Mouse (Mus musculus) embryonic facial prominence, embryonic 12.5 days (tissue): Measurements from ENCODE around the gene Tesc. TPM values are rescaled to one million over a fixed set of nuclear protein-coding genes. Genes with fewer than 3 reads are reported as not detected.

Source experiments
- ATAC-seq: fragments of 200-750 bp; cut with Nextera tagmentation; 2 replicates; pipeline ENCODE4 v1.8.0; 2017; ENCODE audit not compliant: insufficient number of reproducible peaks, insufficient read depth, low FRiP score, low TSS enrichment
- H3K27ac ChIP-seq: fragments of 300-500 bp; sonication (generic); 2 replicates; pipeline ENCODE4 v1.5.1; 2016; ENCODE audit warnings: mild to moderate bottlenecking
- H3K27me3 ChIP-seq: fragments of 300-500 bp; sonication (generic); 2 replicates; pipeline ENCODE4 v1.6.1; 2016; ENCODE audit warnings: mild to moderate bottlenecking, moderate library complexity
- H3K36me3 ChIP-seq: fragments of 300-500 bp; sonication (generic); 2 replicates; pipeline ENCODE4 v1.6.1; 2016; ENCODE audit warnings: mild to moderate bottlenecking
- H3K4me1 ChIP-seq: fragments of 300-500 bp; sonication (generic); 2 replicates; pipeline ENCODE4 v1.6.1; 2016
- H3K4me2 ChIP-seq: fragments of 300-500 bp; sonication (generic); replicated peaks from 2 replicates; pipeline ENCODE4 v1.6.1; 2016; ENCODE audit warnings: mild to moderate bottlenecking, moderate library complexity
- H3K4me3 ChIP-seq: fragments of 300-500 bp; sonication (generic); 2 replicates; pipeline ENCODE4 v1.5.1; 2016; ENCODE audit warnings: mild to moderate bottlenecking
- H3K9ac ChIP-seq: fragments of 300-500 bp; sonication (generic); 2 replicates; pipeline ENCODE4 v1.6.1; 2016; ENCODE audit warnings: mild to moderate bottlenecking, moderate library complexity
- H3K9me3 ChIP-seq: fragments of 300-500 bp; sonication (generic); 2 replicates; pipeline ENCODE4 v1.6.1; 2016; ENCODE audit warnings: mild to moderate bottlenecking, moderate library complexity
- WGBS: fragments of 180-500 bp; shearing (Covaris S2); methylation state at CpG from one replicate; pipeline ENCODE4 v1.1.7; 2016; 5-methylcytosine and 5-hydroxymethylcytosine counted together
- polyA plus RNA-seq: library from polyadenylated mRNA; unstranded; fragments of >200 nt; fragmentation: Nextera tagmentation; extraction: Ambion mirVana; gene quantifications from 2 replicates; pipeline ENCODE4 v1.2.1, GENCODE M21; 2016

Tesc gene
- 4.6 and 5.7 TPM in 2 replicates for polyA plus RNA-seq

GRCm38 (mm10) chr5:118027698-118028190 lies at the start of gene Tesc:
Gene Tesc, plus strand, starts transcription at chr5:118027743.
- Histone ChIP-seq H3K27ac (no peak within 1 kb of the TSS), H3K4me2 (peak within 1 kb of the TSS; percentile 100), H3K9ac (peak within 1 kb of the TSS; percentile 56), H3K4me1 (peaks cover 32% of the 10 kb centered on the region), H3K27me3 (peaks cover 67% of the 10 kb centered on the region), H3K4me3 (peak within 1 kb of the TSS; percentile 73), H3K36me3 (no peaks in the 10 kb centered on the region), H3K9me3 (no peaks in the 10 kb centered on the region)
- ATAC-seq: no peak
- WGBS: under 1% methylated on average over 58 of the region's 63 CpGs

GRCm38 (mm10) chr5:117978159-117978697 lies 49.3 kb upstream of the Tesc start:
- Histone ChIP-seq H3K4me3 (peak overlapping the region; percentile 98), H3K9me3 (no peaks in the 10 kb centered on the region), H3K4me2 (peak overlapping the region; percentile 72), H3K27me3 (no peaks in the 10 kb centered on the region), H3K27ac (0 out of 2 replicates have a peak overlapping the region, but pooled peaks have one; percentile 24), H3K36me3 (peaks cover 41% of the 10 kb centered on the region), H3K9ac (peak overlapping the region; percentile 94), H3K4me1 (peaks cover 19% of the 10 kb centered on the region; the same call in 1 of the 2 replicates)
- ATAC-seq: no peak
- WGBS: 54% methylated on average over 17 of the region's 17 CpGs

- H3K27ac ChIP-seq: no peak overlapping the region
- no peak for ATAC-seq
- H3K9me3 ChIP-seq: no peaks in the 10 kb centered on the region
- H3K36me3 ChIP-seq: peaks cover 49% of the 10 kb centered on the region
- H3K9ac ChIP-seq: no peak overlapping the region
- H3K27me3 ChIP-seq: no peaks in the 10 kb centered on the region
- H3K4me3 ChIP-seq: peak overlapping the region; percentile 98; the same call in 1 of the 2 replicates
- WGBS: 78% methylated on average over 5 of the region's 5 CpGs
- H3K4me1 ChIP-seq: peaks cover 19% of the 10 kb centered on the region; the same call in 1 of the 2 replicates
- no peak overlapping the region for H3K4me2 ChIP-seq
Measured at GRCm38 (mm10) chr5:117979082-117979481, 48.5 kb upstream of the Tesc start.

DNA sequence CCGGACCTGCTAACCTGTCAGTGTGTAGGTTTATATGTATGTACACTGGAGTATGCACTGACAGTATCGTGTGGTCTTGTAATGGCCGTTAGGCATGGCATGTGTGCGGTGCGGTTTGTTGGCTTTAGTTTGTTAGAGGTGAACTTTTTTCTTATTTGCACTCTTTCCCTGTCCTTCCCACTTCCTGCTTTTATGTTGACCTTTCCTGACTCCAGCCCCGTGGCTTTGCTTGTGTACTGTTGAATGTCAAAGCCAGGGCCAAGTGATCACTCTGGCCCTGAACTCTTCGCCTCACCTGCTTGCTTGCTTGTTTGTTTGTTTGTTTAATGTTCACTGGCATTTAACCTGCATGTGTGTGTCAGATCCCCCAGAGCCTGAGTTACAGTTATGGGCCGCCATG lies 46.6 kb upstream of the Tesc start:
- Histone ChIP-seq H3K9ac (no peak overlapping the region), H3K27ac (no peak overlapping the region), H3K4me2 (no peak overlapping the region), H3K9me3 (no peaks in the 10 kb centered on the region), H3K4me3 (no peak overlapping the region), H3K27me3 (no peaks in the 10 kb centered on the region), H3K4me1 (peaks cover 19% of the 10 kb centered on the region; the same call in 1 of the 2 replicates), H3K36me3 (peaks cover 66% of the 10 kb centered on the region)
- ATAC-seq: no peak
- WGBS: 87% methylated on average over 8 of the region's 8 CpGs

GRCm38 (mm10) chr5:117981943-117982342 lies 45.6 kb upstream of the Tesc start:
- no peaks in the 10 kb centered on the region for H3K9me3 ChIP-seq
- H3K9ac ChIP-seq: no peak overlapping the region
- no peak for ATAC-seq
- H3K27ac ChIP-seq: no peak overlapping the region
- peaks cover 76% of the 10 kb centered on the region for H3K36me3 ChIP-seq
- no peak overlapping the region for H3K4me3 ChIP-seq
- no peak overlapping the region for H3K4me2 ChIP-seq
- peaks cover 19% of the 10 kb centered on the region; the same call in 1 of the 2 replicates for H3K4me1 ChIP-seq
- WGBS: 77% methylated on average over 5 of the region's 5 CpGs
- no peaks in the 10 kb centered on the region for H3K27me3 ChIP-seq

GRCm38 (mm10) chr5:117986327-117986726 lies 41.2 kb upstream of the Tesc start:
- no peak overlapping the region for H3K27ac ChIP-seq
- ATAC-seq: no peak
- no peaks in the 10 kb centered on the region for H3K9me3 ChIP-seq
- H3K4me1 ChIP-seq: no peaks in the 10 kb centered on the region
- 46% methylated on average over 4 of the region's 4 CpGs for WGBS
- no peak overlapping the region for H3K4me2 ChIP-seq
- no peak overlapping the region for H3K4me3 ChIP-seq
- no peak overlapping the region for H3K9ac ChIP-seq
- peaks cover 95% of the 10 kb centered on the region for H3K36me3 ChIP-seq
- no peaks in the 10 kb centered on the region for H3K27me3 ChIP-seq

DNA sequence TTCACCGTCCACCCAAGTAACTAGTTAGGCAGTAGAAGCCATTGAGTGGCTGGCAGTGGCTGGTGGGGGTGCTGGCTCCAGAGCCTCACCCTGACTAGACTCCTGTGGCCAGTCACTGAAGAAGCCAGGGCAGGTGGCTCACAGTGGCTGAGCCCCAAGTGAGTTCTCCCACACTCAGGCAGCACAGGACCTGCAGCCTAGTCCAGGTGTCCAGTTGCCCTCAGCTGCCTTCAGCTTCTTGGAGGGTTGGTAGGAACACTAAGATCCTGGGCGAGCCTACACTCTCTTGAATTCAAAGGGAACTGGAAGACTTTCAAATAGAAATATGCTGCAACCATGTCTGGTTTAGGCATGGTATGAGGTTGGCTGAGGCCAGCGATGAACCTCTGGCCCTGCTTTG lies 39.7 kb upstream of the Tesc start:
- Histone ChIP-seq H3K4me3 (no peak overlapping the region), H3K9ac (no peak overlapping the region), H3K27me3 (no peaks in the 10 kb centered on the region), H3K9me3 (no peaks in the 10 kb centered on the region), H3K27ac (no peak overlapping the region), H3K4me2 (no peak overlapping the region), H3K36me3 (peaks cover 96% of the 10 kb centered on the region), H3K4me1 (no peaks in the 10 kb centered on the region)
- 86% methylated on average over 3 of the region's 3 CpGs for WGBS
- ATAC-seq: no peak

GRCm38 (mm10) chr5:117988367-117988766 lies 39.2 kb upstream of the Tesc start:
- 86% methylated on average over 9 of the region's 9 CpGs for WGBS
- Histone ChIP-seq H3K27ac (no peak overlapping the region), H3K4me3 (no peak overlapping the region), H3K27me3 (no peaks in the 10 kb centered on the region), H3K4me2 (no peak overlapping the region), H3K4me1 (no peaks in the 10 kb centered on the region), H3K9ac (no peak overlapping the region), H3K9me3 (no peaks in the 10 kb centered on the region), H3K36me3 (peaks cover 96% of the 10 kb centered on the region)
- no peak for ATAC-seq

DNA sequence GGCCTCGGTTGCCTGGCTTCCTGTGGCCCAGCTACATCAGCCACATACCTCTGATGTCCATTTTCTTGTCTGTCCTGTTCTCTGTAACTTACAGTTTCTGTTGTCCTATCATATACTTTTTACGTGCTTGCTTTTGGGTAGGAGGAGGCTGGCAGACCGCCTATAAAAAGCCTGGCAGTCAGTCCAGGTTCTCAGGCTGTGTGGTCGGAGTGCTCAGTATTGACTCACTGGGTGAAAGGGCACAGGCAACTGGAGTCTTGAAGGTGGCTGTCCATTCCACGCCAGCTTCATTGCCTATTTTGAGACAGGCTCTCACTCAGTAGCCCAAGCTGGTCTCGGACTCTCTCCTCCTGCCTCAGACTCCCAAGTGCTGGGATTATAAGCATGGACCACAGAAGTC lies 37.8 kb upstream of the Tesc start:
- Histone ChIP-seq H3K9me3 (no peaks in the 10 kb centered on the region), H3K4me2 (no peak overlapping the region), H3K27me3 (no peaks in the 10 kb centered on the region), H3K36me3 (peaks cover 99% of the 10 kb centered on the region), H3K27ac (no peak overlapping the region), H3K4me3 (no peak overlapping the region), H3K9ac (no peak overlapping the region), H3K4me1 (no peaks in the 10 kb centered on the region)
- WGBS: 92% methylated on average over 6 of the region's 6 CpGs
- ATAC-seq: no peak

GRCm38 (mm10) chr5:117990957-117991356 lies 36.6 kb upstream of the Tesc start:
- Histone ChIP-seq H3K9ac (no peak overlapping the region), H3K9me3 (no peaks in the 10 kb centered on the region), H3K36me3 (peaks cover 99% of the 10 kb centered on the region), H3K4me1 (no peaks in the 10 kb centered on the region), H3K27ac (no peak overlapping the region), H3K4me3 (no peak overlapping the region), H3K27me3 (no peaks in the 10 kb centered on the region), H3K4me2 (no peak overlapping the region)
- no peak for ATAC-seq
- WGBS: 88% methylated on average over 3 of the region's 3 CpGs

DNA sequence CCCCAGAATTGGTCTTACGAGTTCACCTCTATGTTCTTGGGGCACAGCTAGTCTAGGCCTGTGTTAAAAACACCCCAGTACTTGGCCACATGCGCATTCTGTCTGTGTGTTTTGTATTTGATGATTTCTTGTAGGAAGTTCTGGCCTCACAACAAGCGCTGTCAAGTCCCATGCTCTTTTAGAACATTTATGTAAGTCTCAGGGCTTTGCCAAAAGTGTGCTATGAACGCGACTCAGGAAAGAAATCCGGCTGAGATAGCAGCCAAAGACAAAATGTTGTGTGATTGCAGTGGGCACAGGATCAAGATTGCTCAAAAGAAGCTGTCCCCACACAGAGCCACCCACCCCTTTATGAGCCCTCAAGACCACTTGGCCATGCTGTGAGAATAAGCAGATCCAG lies 34.0 kb upstream of the Tesc start:
- no peak overlapping the region for H3K4me2 ChIP-seq
- peaks cover 97% of the 10 kb centered on the region for H3K36me3 ChIP-seq
- no peak overlapping the region for H3K9ac ChIP-seq
- ATAC-seq: no peak
- no peak overlapping the region for H3K27ac ChIP-seq
- no peaks in the 10 kb centered on the region for H3K27me3 ChIP-seq
- H3K4me1 ChIP-seq: no peaks in the 10 kb centered on the region
- no peak overlapping the region for H3K4me3 ChIP-seq
- no peaks in the 10 kb centered on the region for H3K9me3 ChIP-seq
- WGBS: 96% methylated on average over 6 of the region's 6 CpGs

- Histone ChIP-seq H3K4me3 (no peak overlapping the region), H3K9me3 (no peaks in the 10 kb centered on the region), H3K9ac (no peak overlapping the region), H3K36me3 (peaks cover 96% of the 10 kb centered on the region), H3K27ac (no peak overlapping the region), H3K27me3 (no peaks in the 10 kb centered on the region), H3K4me1 (no peaks in the 10 kb centered on the region), H3K4me2 (no peak overlapping the region)
- WGBS: 89% methylated on average over 8 of the region's 8 CpGs
- ATAC-seq: no peak
Measured at GRCm38 (mm10) chr5:117995372-117995901, 32.1 kb upstream of the Tesc start.
